Mouse (Mus musculus) liver, adult 2 months (tissue): ENCODE data around the gene Mt3. TPM values are rescaled to one million over a fixed set of nuclear protein-coding genes. Genes with fewer than 3 reads are reported as not detected.

Experiments
- DNase-seq: peaks from one replicate; pipeline ENCODE4 v3.0.0-alpha.2; 2011; ENCODE audit warnings: low read depth, low spot score; ENCODE audit errors: extremely low read depth
- H3K27ac ChIP-seq: fragments of 200-500 bp; replicated peaks from 2 replicates; pipeline ENCODE4 v1.5.1; 2012; ENCODE audit warnings: low read depth, mild to moderate bottlenecking, control low read depth, inconsistent platforms, low read length; ENCODE audit not compliant: insufficient read depth
- H3K27me3 ChIP-seq: fragments of 200-500 bp; 2 replicates; pipeline ENCODE4 v1.6.1; 2012; ENCODE audit warnings: mild to moderate bottlenecking, moderate library complexity, low read length, inconsistent platforms; ENCODE audit not compliant: control insufficient read depth, insufficient read depth
- H3K36me3 ChIP-seq: fragments of 200-500 bp; 2 replicates; pipeline ENCODE4 v1.6.1; 2012; ENCODE audit warnings: low read length, inconsistent platforms; ENCODE audit not compliant: control insufficient read depth, insufficient read depth
- H3K4me1 ChIP-seq: fragments of 200-500 bp; 2 replicates; pipeline ENCODE4 v1.6.1; 2011; ENCODE audit warnings: low read length; ENCODE audit not compliant: control insufficient read depth, insufficient read depth
- H3K4me3 ChIP-seq: fragments of 200-500 bp; 2 replicates; pipeline ENCODE4 v1.5.1; 2011; ENCODE audit warnings: low read depth, mild to moderate bottlenecking, control low read depth, low read length, moderate library complexity; ENCODE audit not compliant: insufficient read depth
- H3K79me2 ChIP-seq: fragments of 200-500 bp; 2 replicates; pipeline ENCODE4 v1.6.1; 2012; ENCODE audit warnings: inconsistent platforms, mild to moderate bottlenecking, low read length, moderate library complexity; ENCODE audit not compliant: control insufficient read depth, insufficient read depth
- H3K9ac ChIP-seq: fragments of 200-500 bp; 2 replicates; pipeline ENCODE4 v1.6.1; 2012; ENCODE audit warnings: low read depth, mild to moderate bottlenecking, control low read depth, inconsistent platforms, low read length
- CTCF ChIP-seq: fragments of 200-500 bp; IDR thresholded peaks from 2 replicates; pipeline ENCODE4 v1.5.1; 2011; ENCODE audit warnings: low read depth, low read length, control low read depth
- POLR2A ChIP-seq: fragments of 200-500 bp; IDR thresholded peaks from 2 replicates; pipeline ENCODE4 v1.6.1; 2011; ENCODE audit warnings: low read length, control low read depth; ENCODE audit not compliant: insufficient read depth; ENCODE audit errors: extremely low read depth
- WGBS: fragments of 180-500 bp; shearing (Covaris S2); methylation state at CpG from one replicate; pipeline ENCODE4 v1.1.7; 2018; 5-methylcytosine and 5-hydroxymethylcytosine counted together
- polyA plus RNA-seq: library from polyadenylated mRNA; depleted of rRNA; stranded (reverse); fragments of >200 nt; gene quantifications from 2 replicates; pipeline ENCODE4 v1.2.3, GENCODE M21; 2012
- total RNA-seq: library from RNA; depleted of rRNA; stranded (reverse); fragments of >200 nt; gene quantifications from 2 replicates; pipeline ENCODE4 v1.2.3, GENCODE M21; 2014

Gene Mt3
- total and polyA plus RNA-seq, 2 experiments: not detected

DNA sequence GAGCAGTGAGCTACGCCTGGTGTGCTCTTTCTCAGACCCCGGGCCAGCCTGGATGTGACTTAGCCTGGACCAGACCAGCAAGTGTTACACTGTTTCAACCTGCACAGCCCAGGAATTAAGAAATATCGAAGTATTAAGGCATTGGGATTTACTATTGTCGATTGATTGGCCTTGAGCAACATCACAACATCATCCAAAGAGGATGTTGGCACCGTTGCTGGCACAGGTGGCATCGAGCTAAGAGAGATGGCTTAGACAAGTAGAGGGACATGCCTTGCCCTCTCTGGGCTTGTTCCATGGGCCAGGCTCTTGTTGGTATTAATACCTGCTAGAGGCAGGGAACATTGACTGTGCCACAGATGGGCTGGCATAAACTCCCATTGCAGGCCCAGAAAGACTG is 16.9 kb upstream of the Mt3 start:
- Histone ChIP-seq H3K4me1 (no peaks in the 10 kb centered on the region), H3K36me3 (no peaks in the 10 kb centered on the region), H3K27ac (no peak overlapping the region), H3K4me3 (no peak overlapping the region), H3K9ac (no peak overlapping the region), H3K27me3 (no peaks in the 10 kb centered on the region; the same call in 1 of the 2 replicates), H3K79me2 (no peaks in the 10 kb centered on the region)
- 70% methylated on average over 6 of the region's 6 CpGs for WGBS
- no peak for DNase-seq
- TF ChIP-seq POLR2A (no peak), CTCF (no peak)

DNA sequence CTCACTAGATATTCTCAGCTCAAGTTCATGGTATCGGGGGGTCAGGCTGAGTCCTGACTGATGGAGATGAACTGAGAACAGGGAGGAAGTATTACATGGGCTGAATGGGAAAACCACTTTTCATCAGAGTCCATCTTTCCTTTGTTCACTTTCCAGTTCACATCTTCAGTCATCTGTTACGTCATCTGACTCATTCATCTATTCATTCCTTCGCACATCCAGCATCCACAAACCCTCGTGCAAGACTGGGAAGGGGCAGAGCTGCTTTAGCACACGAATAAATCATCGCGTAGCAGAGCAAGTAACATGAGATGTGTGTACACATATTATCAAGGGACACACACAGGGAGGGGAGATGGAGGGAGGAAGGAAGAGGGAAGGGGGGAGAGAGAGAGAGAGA is 16.2 kb upstream of the Mt3 start:
- TF ChIP-seq POLR2A (no peak), CTCF (no peak)
- H3K4me3 ChIP-seq: no peak overlapping the region
- no peaks in the 10 kb centered on the region; the same call in 1 of the 2 replicates for H3K27me3 ChIP-seq
- 83% methylated on average over 7 of the region's 7 CpGs for WGBS
- no peak for DNase-seq
- H3K79me2 ChIP-seq: no peaks in the 10 kb centered on the region
- no peaks in the 10 kb centered on the region for H3K4me1 ChIP-seq
- H3K9ac ChIP-seq: no peak overlapping the region
- H3K27ac ChIP-seq: no peak overlapping the region
- no peaks in the 10 kb centered on the region for H3K36me3 ChIP-seq

GRCm38 (mm10) chr8:94136933-94137332 is 15.5 kb upstream of the Mt3 start, which contains the start of gene Mt4:
TSS of gene Mt4 (plus strand) at chr8:94137197.
- Histone ChIP-seq H3K36me3 (no peaks in the 10 kb centered on the region), H3K4me1 (no peaks in the 10 kb centered on the region), H3K9ac (no peak within 1 kb of the TSS), H3K27me3 (no peaks in the 10 kb centered on the region; the same call in 1 of the 2 replicates), H3K4me3 (no peak within 1 kb of the TSS), H3K27ac (no peak within 1 kb of the TSS), H3K79me2 (no peaks in the 10 kb centered on the region)
- WGBS: 37% methylated on average over 6 of the region's 6 CpGs
- no peak for TF ChIP-seq CTCF
- TF ChIP-seq POLR2A: no peak
- no peak for DNase-seq

DNA sequence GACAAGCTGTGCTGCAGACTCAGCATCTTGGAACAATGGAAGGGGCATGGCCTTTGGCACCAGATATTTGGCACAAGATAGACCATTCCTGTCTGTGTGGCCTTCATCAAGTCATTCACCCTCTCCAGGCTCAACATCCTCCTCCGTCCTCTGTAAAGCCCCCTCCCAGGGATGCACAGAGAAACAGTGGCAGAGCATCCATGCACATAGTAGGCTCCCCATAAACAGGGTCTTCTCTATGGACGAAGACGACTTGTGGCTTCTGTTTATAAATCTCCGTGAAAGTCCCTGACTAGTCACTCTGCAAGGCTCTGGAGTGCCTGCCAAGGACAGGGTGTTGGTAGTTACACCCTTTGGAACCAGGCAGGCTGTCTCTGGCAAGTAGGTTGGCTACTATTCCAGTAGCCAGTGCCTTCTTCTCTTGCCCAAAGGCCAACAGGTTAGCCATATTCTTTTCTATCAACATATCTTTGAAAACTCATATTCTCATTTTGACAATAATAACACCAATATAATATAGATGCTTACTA is 12.1 kb upstream of the Mt3 start:
- Histone ChIP-seq H3K27ac (no peak overlapping the region), H3K27me3 (no peaks in the 10 kb centered on the region), H3K4me1 (no peaks in the 10 kb centered on the region), H3K36me3 (no peaks in the 10 kb centered on the region), H3K9ac (no peak overlapping the region), H3K4me3 (no peak overlapping the region), H3K79me2 (no peaks in the 10 kb centered on the region)
- no peak for TF ChIP-seq POLR2A
- no peak for TF ChIP-seq CTCF
- DNase-seq: no peak
- WGBS: 88% methylated on average over 4 of the region's 4 CpGs

DNA sequence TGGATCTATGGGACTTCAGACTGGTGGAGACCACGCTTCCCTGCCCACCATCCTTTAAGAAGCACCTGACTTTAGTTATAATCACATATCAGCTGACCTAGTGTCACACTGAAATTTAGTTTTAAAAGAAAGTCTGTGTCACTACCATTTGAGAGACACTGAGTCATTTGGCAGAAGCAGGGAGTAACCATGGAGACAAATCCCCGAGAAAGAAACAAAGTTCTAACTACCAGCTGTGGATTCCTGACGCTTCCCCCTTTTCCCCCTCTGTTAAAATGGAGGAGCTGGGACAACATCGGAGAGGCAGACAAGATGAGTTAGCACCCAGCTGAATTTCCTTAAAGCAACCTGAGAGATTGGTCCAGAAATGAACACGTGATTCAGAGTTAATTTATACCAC is 4.2 kb upstream of the Mt3 start:
- Histone ChIP-seq H3K27me3 (no peaks in the 10 kb centered on the region), H3K27ac (no peak overlapping the region), H3K9ac (no peak overlapping the region), H3K36me3 (no peaks in the 10 kb centered on the region), H3K4me3 (no peak overlapping the region), H3K79me2 (no peaks in the 10 kb centered on the region), H3K4me1 (no peaks in the 10 kb centered on the region)
- 57% methylated on average over 5 of the region's 5 CpGs for WGBS
- no peak for TF ChIP-seq CTCF
- no peak for TF ChIP-seq POLR2A
- no peak for DNase-seq

DNA sequence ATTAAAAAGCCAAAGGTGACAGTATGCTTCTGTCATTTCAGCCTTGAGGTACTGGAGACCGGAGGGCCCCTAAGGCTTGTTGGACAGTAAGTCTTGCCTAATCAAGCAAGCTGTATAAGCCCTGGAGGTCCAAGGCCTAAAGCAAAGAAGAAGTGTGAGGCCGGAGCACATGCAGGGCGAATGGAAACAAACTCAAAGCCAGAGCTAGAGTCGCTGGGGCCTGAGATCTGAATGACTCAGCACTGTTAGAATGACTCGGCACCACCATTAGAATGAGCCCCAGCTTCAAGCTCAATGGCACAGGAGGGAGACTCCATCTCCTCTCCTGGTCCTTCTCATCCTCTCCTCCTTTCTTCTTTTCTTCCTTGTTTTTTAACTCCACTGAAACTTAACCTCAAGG is 1.5 kb upstream of the Mt3 start:
- TF ChIP-seq CTCF: no peak
- TF ChIP-seq POLR2A: no peak
- no peak overlapping the region for H3K4me3 ChIP-seq
- H3K36me3 ChIP-seq: no peaks in the 10 kb centered on the region
- H3K79me2 ChIP-seq: no peaks in the 10 kb centered on the region
- H3K27me3 ChIP-seq: no peaks in the 10 kb centered on the region
- H3K4me1 ChIP-seq: no peaks in the 10 kb centered on the region
- DNase-seq: no peak
- H3K9ac ChIP-seq: no peak overlapping the region
- H3K27ac ChIP-seq: no peak overlapping the region
- 80% methylated on average over 5 of the region's 5 CpGs for WGBS
